Mouse (Mus musculus) ES-E14 (cell line): ENCODE results near the gene Chchd4.

ENCODE experiments used
- HCFC1 ChIP-seq: IDR thresholded peaks from 2 replicates; pipeline ENCODE4 v1.6.1; 2012; ENCODE audit warnings: low read length, inconsistent platforms, borderline replicate concordance; ENCODE audit not compliant: insufficient read depth
- MAFK ChIP-seq: IDR thresholded peaks from 2 replicates; pipeline ENCODE4 v1.6.1; 2014; ENCODE audit warnings: mild to moderate bottlenecking, low read depth, low read length, inconsistent platforms; ENCODE audit not compliant: insufficient read depth
- ZC3H11A ChIP-seq: IDR thresholded peaks from 2 replicates; pipeline ENCODE4 v1.6.1; 2012; ENCODE audit warnings: low read depth, mild to moderate bottlenecking, inconsistent platforms, low read length, borderline replicate concordance

DNA sequence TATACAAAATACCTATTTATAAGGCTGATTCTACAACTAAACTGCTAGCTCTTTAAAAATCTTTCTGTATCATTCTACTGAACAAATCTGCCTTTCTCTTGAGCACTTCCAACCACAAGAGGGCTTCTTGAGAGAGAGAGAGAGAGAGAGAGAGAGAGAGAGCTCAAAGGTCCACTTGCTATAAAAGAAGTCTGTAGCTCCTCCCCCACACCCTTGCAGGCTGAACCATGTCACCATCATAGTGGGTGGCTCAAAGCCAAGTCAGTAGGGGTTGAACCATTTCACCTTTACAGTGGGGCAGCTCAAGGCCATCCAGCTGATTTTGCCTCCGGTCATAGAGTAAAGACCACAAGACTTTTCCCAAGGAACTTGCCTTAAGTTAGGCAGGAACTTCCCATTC lies 13.9 kb downstream of the Chchd4 start:
- TF ChIP-seq HCFC1 (no peak), ZC3H11A (no peak), MAFK (no peak)
